Mouse (Mus musculus) neural tube, postnatal 0 days (tissue): ENCODE data around the gene Rgs3. TPM values are rescaled to one million over a fixed set of nuclear protein-coding genes. Genes with fewer than 3 reads are reported as not detected.

Experiments
- polyA plus RNA-seq: library from polyadenylated mRNA; unstranded; fragments of >200 nt; fragmentation: Nextera tagmentation; extraction: Ambion mirVana; gene quantifications from 2 replicates; pipeline ENCODE4 v1.2.1, GENCODE M21; 2015

Gene Rgs3
- 34.0 and 35.1 TPM in 2 replicates for polyA plus RNA-seq

DNA sequence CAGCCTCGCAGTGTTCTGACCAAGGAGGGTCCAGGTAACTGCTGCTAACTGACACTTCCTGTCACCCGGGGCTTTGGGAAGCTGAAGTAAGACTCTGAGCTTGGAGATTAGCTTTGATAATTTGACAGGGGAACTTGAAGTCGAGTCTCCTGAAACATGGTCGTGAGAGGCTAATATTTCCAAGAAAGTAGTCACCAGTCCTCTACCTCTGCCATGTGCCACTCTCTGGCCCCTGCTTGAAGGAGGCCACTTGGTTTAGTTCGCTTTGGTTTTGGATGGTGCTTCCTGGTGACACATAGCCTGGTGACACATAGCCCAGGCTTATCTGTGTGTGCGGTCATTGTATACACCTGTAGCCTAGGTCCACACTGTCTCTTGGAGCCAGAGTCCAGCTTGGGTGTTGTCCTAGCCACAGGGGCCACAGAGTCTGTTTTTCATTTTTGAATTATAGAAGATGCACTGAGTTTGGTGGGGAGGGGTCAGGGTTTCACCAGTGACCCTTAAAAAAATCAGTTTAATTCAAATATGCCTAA lies at the start of gene Rgs3:
Rgs3 (plus strand) TSS at position 51 of the 533 bp plus-strand sequence.

DNA sequence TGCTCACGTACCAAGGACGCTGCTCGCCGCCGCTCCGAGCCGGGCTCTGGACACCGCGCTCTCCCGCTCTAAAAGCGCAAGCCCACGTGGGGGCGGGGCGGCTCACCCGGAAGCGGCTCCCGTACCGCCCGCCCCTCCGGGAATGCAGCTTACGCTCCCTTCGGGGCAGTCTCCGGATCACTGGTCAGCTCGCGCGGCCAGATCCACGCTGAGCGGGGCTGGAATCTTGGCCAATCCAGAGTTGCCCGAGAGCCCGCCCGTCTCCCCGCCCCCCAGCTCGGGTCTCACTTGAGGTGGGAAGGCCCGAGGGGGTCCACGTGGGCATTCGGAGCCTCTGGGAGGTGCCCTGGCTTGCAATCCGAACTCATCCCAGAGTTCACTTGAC lies 39.8 kb upstream of the Rgs3 start, which contains the start of gene Alad:
Alad (minus strand) TSS at position 70 of the 385 bp plus-strand sequence.

DNA sequence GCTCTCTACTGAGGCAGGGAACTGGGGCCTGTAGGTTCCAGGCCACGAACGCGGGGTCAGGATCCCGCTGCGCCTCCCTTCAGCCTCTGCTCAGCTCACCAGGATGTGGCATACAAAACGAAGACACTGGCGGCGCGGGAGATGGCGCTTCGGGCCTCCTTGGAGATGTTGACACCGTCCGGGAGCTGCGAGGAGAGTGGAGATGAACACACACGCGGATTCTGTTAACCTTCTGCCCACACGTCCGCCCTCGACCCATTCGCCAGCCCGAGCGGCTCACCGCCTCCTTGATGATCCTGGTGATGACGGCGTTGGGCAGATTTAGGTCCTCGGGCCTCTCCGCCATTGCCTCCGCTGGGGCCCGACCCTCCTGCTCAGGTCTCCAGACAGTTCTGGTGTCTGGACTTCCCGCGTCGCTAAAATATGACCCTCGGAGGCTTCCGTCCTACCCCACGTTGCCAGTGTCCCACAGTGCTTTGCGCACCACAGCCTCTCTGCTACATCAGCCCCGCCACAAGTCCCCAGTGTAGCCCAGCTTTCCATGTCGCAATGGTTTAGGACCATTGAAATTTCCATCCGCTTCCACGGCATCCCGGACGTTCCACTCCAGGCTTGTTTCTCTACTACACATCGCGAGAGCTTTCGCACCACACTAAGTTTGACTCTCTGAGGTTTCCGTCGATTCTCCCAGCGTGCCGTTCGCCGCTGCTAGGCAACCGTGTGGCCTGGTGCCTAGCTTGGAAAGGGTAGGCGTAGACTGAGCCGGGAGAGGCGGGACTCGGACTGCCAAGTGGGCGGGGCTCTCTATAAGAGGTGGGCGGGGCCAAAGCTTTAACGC lies 34.8 kb upstream of the Rgs3 start, which contains the start of the genes Pole3 and 4933430I17Rik:
Pole3 (minus strand) TSS at position 418 of the 838 bp plus-strand sequence.
4933430I17Rik (plus strand) TSS at position 719 of the 838 bp plus-strand sequence.

Other genes with a start within 250 kb of the Rgs3 start
- 20.8 TPM in 2 replicates for gene Fkbp15, start 199.3 kb upstream of the Rgs3 start, polyA plus RNA-seq
- 30.6 and 33.6 TPM in 2 replicates for gene Slc31a1, start 199.1 kb upstream of the Rgs3 start, polyA plus RNA-seq
- 65.4 and 68.0 TPM in 2 replicates for gene Cdc26, start 151.2 kb upstream of the Rgs3 start, polyA plus RNA-seq
- gene Prpf4, start 151.1 kb upstream of the Rgs3 start, polyA plus RNA-seq, result 11.5 and 12.7 TPM in 2 replicates
- gene Rnf183, start 124.6 kb upstream of the Rgs3 start, polyA plus RNA-seq, result 0.17 and 0.19 TPM in 2 replicates
- gene Wdr31, start 89.0 kb upstream of the Rgs3 start, polyA plus RNA-seq, result 13.6 and 15.4 TPM in 2 replicates
- gene Bspry, start 79.8 kb upstream of the Rgs3 start, polyA plus RNA-seq, result 0.47 and 0.85 TPM in 2 replicates
- gene Hdhd3, start 56.4 kb upstream of the Rgs3 start, polyA plus RNA-seq, result 11.0 and 13.5 TPM in 2 replicates
- 68.0 and 76.5 TPM in 2 replicates for gene Alad, start 39.9 kb upstream of the Rgs3 start, polyA plus RNA-seq
- gene Pole3, start 34.8 kb upstream of the Rgs3 start, polyA plus RNA-seq, result 45.1 and 47.1 TPM in 2 replicates
- 0.49 and 0.59 TPM in 2 replicates for gene 4933430I17Rik, start 34.5 kb upstream of the Rgs3 start, polyA plus RNA-seq